Mouse (Mus musculus): ENCODE measurements around the gene Gstm6.

DNA sequence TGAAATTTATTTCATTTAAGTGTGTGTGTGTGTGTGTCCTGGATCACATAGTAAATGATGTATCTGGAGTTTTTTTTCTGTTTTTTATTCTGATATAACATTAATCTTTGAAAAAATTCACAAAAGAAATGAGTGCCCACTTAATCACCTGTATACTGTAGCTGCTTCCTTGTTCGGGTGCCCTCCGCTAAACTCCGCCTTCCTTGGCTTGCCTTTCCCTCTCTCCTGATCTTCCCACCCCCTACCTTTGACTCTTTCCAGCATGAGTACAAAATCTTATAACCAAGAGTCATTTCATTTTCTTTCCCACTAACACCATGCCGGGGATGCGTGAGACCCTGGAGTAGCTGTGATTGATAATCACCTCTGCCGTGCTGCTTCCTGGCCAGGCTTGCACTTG lies 11.4 kb downstream of the Gstm6 start:
- no peak for TF ChIP-seq POLR2A (IDR thresholded peaks at IDR 0.05; ENCODE audit: low read depth, low read length)
- no peak for TF ChIP-seq CTCF (conservative IDR thresholded peaks at IDR 0.05; ENCODE audit: insufficient read depth, insufficient read length, low read depth, low read length)
